Mouse (Mus musculus): Measurements from ENCODE around the gene Exoc8.

Exoc8 gene

GRCm38 (mm10) chr8:124905482-124905881, 8.0 kb upstream of the Exoc8 start:
- no peak for DNase-seq

GRCm38 (mm10) chr8:124903198-124903597, 5.7 kb upstream of the Exoc8 start:
- DNase-seq = peak; percentile 51 to 64

- no peak for DNase-seq
Observed at GRCm38 (mm10) chr8:124898251-124898905, 873 bp upstream of the Exoc8 start.

DNA sequence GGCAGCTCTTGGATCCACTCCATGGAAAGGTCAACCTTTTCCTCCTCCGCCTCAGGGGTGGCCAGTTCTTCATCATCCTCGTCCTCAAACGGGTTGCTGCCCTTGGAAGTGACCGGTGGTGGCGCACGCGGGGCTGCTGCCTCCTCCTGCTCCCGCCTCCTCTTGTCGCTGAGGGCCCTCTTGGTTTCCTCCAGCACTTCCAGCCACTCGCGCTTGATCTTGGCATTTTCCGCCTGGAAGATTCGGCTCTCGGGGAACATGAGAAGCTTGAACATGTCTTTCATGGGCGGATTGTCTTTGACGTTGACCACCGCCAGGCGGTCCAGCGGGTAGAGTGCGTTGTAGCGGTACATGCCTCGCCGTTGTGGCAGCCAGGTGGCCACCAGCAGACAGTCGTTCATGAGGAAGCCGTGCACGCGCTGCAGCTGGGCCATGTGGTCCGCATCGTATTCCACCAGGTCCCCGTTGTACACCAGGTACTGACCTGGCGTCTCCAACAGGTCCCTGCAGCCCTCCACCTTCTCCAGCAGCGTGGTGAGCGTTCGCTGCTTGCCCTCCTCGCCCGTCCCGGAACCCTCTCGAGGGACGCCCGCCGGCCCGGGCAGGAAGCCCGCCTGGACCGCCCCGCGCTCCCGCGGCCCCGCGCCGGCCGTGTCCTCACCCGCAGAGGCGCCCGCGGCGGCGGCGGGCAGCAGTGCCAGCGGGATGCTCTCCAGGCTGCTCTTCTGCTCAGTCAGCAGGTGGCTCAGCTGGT, 696 bp downstream of the Exoc8 start:
- DNase-seq = peak; percentile 86 to 91

- DNase-seq = peak in 1 of 2 experiments; percentile 34
Observed at GRCm38 (mm10) chr8:124896010-124896631, 1.4 kb downstream of the Exoc8 start.

GRCm38 (mm10) chr8:124892596-124892995, 4.9 kb downstream of the Exoc8 start:
- DNase-seq = no peak

- no peak for DNase-seq
Observed at GRCm38 (mm10) chr8:124888385-124888784, 9.1 kb downstream of the Exoc8 start.

GRCm38 (mm10) chr8:124878946-124879526, 18.5 kb downstream of the Exoc8 start:
- DNase-seq = no peak

DNA sequence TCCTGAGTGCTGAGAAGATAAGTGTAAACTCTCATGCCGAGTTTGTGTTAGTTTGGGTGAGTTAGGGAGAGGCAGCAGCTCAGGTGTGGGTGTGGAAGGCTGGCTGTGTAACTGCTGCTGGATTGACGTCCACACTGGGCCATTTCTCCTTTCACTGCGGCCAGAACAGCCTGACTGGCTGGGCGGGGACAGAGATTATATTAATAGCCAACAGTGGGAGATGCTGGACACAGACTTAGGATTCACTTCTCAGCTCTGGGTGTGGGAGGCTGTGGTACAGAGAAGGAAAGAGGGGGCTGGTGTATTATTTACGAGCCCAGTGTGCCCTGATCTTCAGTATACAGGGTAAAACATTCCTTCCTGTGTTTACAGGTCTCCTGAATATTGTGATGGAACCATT, 19.4 kb downstream of the Exoc8 start:
- DNase-seq = no peak

- no peak for DNase-seq
Observed at GRCm38 (mm10) chr8:124872690-124873089, 24.8 kb downstream of the Exoc8 start.

DNA sequence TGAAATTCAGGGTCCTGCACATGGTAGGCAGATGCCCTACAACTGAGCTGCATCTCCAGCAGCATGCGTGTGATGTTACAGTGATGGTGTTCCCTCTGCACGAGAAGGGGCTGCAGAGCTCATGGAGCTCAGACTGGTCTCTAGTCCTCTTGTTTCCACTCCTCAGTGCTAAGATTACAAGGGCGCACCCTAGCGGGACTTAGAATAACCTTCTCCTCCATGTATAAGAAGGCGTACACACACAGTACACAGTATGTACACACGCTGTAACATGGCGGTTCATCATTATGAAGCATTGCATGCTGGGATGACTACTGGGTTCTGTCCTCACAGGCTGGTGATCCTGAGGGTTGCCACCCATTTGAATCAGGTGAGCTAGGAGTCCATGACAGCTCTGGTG, 25.4 kb downstream of the Exoc8 start:
- DNase-seq = no peak

GRCm38 (mm10) chr8:124871474-124871873, 26.0 kb downstream of the Exoc8 start:
- no peak for DNase-seq

GRCm38 (mm10) chr8:124869708-124870107, 27.8 kb downstream of the Exoc8 start:
- DNase-seq = peak in 1 of 2 experiments; percentile 11

DNA sequence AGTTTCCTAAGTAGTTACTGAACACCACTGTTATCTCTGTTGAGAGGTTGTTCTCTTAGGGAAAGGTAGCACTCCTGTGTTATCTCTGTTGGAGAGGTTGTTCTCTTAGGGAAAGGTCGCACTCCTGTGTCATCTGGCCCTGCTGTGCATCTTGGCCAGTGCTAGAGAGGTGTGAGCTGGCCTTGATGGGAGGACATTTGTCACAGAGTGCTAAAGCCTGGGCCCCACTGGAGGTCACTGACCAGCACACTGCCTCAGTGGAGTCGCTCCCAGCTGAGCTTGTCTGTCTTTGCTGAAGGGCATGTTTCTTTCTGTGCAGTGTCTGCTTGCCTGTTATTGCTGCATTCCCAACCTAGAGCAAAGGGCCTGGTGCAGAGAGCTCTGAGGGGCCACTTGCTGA, 30.4 kb downstream of the Exoc8 start:
- DNase-seq = no peak

GRCm38 (mm10) chr8:124866669-124867068, 30.8 kb downstream of the Exoc8 start:
- DNase-seq = no peak

GRCm38 (mm10) chr8:124863729-124864128, 33.8 kb downstream of the Exoc8 start:
- no peak for DNase-seq

DNA sequence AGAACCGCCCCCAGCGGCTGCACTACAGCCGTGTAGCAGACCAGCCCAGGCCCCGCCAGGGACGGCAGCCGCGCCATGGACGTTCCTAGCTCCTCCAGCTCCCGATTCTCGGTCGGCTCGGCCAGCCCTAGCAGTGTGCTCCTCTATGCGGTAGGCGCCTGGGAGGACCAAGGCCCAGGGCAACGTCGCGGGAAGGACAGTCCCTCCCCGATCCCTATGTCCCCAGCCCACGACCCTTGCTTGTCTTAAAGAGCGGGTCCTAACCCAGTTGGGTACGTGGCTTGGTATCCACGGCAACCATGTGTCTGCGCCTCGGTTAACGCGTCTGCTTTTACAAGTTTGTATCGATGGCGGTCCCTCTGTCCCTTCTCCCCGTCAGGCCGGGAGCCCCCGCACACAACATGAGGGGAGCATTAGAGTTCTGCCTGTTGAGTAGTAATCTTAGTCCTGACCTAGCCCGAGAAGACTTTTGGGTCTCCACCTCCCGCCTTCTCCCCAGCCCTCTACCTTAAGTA, 34.3 kb downstream of the Exoc8 start:
- DNase-seq = no peak

- peak; percentile 97 for DNase-seq
Observed at GRCm38 (mm10) chr8:124862321-124863162, 35.0 kb downstream of the Exoc8 start, which contains the start of the genes Gnpat and 2810004N23Rik. TSS of gene Gnpat (plus strand) at chr8:124863033. TSS of gene 2810004N23Rik (minus strand) at chr8:124863120.

GRCm38 (mm10) chr8:124860188-124860587, 37.3 kb downstream of the Exoc8 start:
- DNase-seq = no peak

DNA sequence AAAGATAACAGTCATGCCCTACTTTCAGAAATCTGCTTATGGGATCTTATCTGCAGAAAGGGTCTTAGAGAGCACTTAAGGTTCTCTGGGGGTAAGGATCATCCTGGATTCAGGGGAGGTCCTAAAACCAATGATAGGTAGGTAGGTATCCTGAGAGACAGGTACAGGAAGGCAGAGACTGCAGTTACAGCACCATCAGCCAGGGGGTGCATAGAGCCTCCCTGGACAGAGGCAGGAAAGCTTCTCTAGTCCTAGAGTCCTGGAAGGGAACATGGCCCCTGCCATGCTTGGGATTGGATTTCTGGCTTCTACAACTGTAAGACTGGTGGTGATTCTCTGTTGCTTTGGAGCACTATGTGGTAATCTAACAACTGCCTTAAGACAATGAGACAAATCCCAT, 38.0 kb downstream of the Exoc8 start:
- peak; percentile 36 to 37 for DNase-seq

DNA sequence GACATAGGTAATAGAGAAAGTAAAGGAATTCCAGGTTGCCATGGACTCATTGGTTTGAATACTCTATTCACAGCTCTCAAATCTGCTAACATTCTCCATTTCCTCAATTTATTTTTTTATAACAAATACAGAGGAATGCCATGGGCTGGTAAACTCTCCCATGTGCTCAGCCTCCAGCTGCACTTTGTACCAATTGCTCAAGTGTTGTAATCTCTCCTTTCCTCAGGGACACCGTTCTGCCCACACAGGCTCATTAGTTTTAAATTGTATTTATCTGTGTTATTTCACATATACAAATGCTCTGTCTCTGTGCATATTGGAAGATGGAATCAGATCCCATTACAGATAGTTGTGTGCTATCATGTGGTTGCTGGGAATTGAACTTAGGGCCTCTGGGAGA, 44.0 kb downstream of the Exoc8 start:
- no peak for DNase-seq

- DNase-seq = no peak
Observed at GRCm38 (mm10) chr8:124845573-124845972, 51.9 kb downstream of the Exoc8 start.
